Mouse (Mus musculus) stomach, embryonic 15.5 days (tissue): ENCODE measurements around the gene Gm28308. TPM values are rescaled to one million over a fixed set of nuclear protein-coding genes. Genes with fewer than 3 reads are reported as not detected.
A peak's percentile ranks its signal among the peaks of the same experiment; 100 is the strongest.

Experiments
- ATAC-seq: fragments of 200-750 bp; cut with Nextera tagmentation; 2 replicates; pipeline ENCODE4 v1.8.0; 2017; ENCODE audit warnings: low read depth, moderate number of reproducible peaks, moderate TSS enrichment; ENCODE audit not compliant: insufficient read depth, low FRiP score
- H3K27ac ChIP-seq: fragments of 300-500 bp; sonication (generic); 2 replicates; pipeline ENCODE4 v1.5.1; 2015; ENCODE audit warnings: mild to moderate bottlenecking, inconsistent platforms
- H3K27me3 ChIP-seq: fragments of 300-500 bp; sonication (generic); replicated peaks from 2 replicates; pipeline ENCODE4 v1.6.1; 2015; ENCODE audit warnings: inconsistent platforms
- H3K36me3 ChIP-seq: fragments of 300-500 bp; sonication (generic); 2 replicates; pipeline ENCODE4 v1.6.1; 2015; ENCODE audit warnings: inconsistent platforms
- H3K4me1 ChIP-seq: fragments of 300-500 bp; sonication (generic); 2 replicates; pipeline ENCODE4 v1.6.1; 2015; ENCODE audit warnings: inconsistent platforms
- H3K4me2 ChIP-seq: fragments of 300-500 bp; sonication (generic); 2 replicates; pipeline ENCODE4 v1.6.1; 2015; ENCODE audit warnings: mild to moderate bottlenecking, inconsistent platforms
- H3K4me3 ChIP-seq: fragments of 300-500 bp; sonication (generic); replicated peaks from 2 replicates; pipeline ENCODE4 v1.5.1; 2015; ENCODE audit warnings: inconsistent platforms
- H3K9ac ChIP-seq: fragments of 300-500 bp; sonication (generic); 2 replicates; pipeline ENCODE4 v1.6.1; 2015; ENCODE audit warnings: inconsistent platforms
- H3K9me3 ChIP-seq: fragments of 300-500 bp; sonication (generic); 2 replicates; pipeline ENCODE4 v1.6.1; 2016; ENCODE audit warnings: inconsistent platforms
- WGBS: fragments of 180-500 bp; shearing (Covaris S2); methylation state at CpG from one replicate; pipeline ENCODE4 v1.1.7; 2015; 5-methylcytosine and 5-hydroxymethylcytosine counted together
- polyA plus RNA-seq: library from polyadenylated mRNA; unstranded; fragments of >200 nt; fragmentation: Nextera tagmentation; extraction: Ambion mirVana; gene quantifications from 2 replicates; pipeline ENCODE4 v1.2.1, GENCODE M21; 2015

The Gm28308 gene
- polyA plus RNA-seq, 1 experiment from 2014 or later: not detected

DNA sequence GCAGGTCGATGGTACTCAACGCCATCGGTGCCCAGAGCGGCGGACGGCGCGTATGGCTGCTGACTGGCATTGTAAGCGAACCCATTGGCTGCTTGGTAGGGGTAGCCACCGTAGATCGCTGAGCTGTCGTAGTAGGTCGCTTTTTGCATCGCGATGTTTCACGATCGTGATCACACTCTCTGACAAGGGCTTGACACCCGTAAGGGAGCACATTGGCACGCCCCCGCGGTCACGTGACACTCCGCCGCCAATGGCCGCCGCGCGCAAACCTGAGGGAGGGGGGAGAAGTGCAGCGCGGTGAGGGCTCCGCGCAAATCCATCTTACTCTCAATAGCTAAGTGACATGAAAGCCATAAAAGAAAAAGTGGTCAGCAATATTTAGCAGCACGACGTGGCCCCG lies 40.6 kb downstream of the Gm28308 start:
- Histone ChIP-seq H3K36me3 (no peaks in the 10 kb centered on the region), H3K9ac (no peak overlapping the region), H3K4me1 (peaks cover 31% of the 10 kb centered on the region), H3K27me3 (peaks cover 21% of the 10 kb centered on the region), H3K9me3 (no peaks in the 10 kb centered on the region), H3K4me3 (peak overlapping the region; percentile 41), H3K4me2 (peak overlapping the region; percentile 77), H3K27ac (peak overlapping the region; percentile 97)
- WGBS: under 1% methylated on average over 35 of the region's 35 CpGs
- ATAC-seq: peak; percentile 71

DNA sequence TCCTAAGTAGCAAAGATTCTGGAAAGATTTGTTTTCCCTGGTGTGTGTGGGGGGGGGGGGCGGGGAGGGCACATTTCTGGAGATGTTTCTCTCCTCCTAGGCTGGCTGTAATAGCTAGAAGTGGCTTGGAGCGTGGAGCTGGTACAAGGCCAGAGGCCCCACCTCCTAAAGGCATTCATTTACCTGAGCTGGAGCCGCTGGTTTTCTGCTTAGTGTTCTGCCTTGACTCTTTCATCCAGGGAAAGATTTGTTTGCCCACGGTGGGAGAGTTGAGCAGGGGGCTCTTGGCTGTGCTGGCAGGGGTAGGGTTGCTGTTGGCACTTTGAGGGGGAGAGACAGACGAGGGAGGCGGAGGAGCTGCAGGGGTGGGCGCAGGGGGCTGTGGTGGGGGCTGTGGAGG lies 41.2 kb downstream of the Gm28308 start:
- Histone ChIP-seq H3K27ac (peak overlapping the region; percentile 97), H3K9ac (no peak overlapping the region), H3K36me3 (no peaks in the 10 kb centered on the region), H3K4me1 (peaks cover 32% of the 10 kb centered on the region), H3K4me2 (peak overlapping the region; percentile 77), H3K27me3 (peaks cover 21% of the 10 kb centered on the region), H3K9me3 (no peaks in the 10 kb centered on the region), H3K4me3 (peak overlapping the region; percentile 41)
- WGBS: 13% methylated on average over 7 of the region's 7 CpGs
- ATAC-seq: no peak

DNA sequence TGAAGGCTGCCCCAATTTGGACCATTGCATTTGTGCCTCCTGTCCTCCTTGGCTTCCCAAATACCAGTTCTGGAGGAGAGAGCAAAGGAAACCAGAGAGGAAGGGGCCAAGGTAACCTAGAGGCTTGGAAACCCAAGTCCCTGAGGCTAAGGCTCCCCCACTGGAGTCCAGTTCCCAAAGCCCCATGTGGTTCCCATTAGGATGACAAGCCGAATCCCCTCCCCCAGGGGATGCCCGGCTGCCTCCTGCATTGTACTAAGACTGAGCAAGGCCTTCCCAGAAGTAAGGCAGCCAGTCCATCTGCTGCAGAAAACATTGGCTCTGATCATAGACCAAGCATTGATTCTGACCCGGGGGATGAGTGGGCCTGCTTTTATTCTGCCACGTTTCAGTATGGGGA lies 41.8 kb downstream of the Gm28308 start:
- ATAC-seq: no peak
- Histone ChIP-seq H3K4me3 (no peak overlapping the region), H3K4me1 (peaks cover 32% of the 10 kb centered on the region), H3K27ac (peak overlapping the region; percentile 97), H3K9ac (no peak overlapping the region), H3K4me2 (peak overlapping the region; percentile 77), H3K27me3 (peaks cover 21% of the 10 kb centered on the region), H3K9me3 (no peaks in the 10 kb centered on the region), H3K36me3 (no peaks in the 10 kb centered on the region)
- WGBS: 16% methylated on average over 4 of the region's 4 CpGs

DNA sequence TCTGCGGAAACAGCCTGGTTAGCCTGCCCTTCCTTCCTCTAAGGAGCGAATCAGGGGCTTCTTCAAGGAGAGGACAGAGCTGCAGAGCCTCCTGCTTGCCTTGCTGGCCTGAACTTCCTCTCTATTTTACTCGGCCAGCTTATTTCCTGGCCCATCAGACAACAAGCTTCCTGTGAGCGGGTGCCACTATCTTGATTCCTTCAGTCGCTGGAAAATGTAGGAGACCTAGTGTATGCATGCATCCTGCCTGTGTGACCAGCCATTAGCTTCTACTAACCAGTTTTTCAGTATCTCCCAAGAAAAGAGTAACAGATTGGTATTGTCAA lies 42.3 kb downstream of the Gm28308 start:
- Histone ChIP-seq H3K4me1 (peaks cover 34% of the 10 kb centered on the region), H3K4me2 (peak overlapping the region; percentile 77), H3K36me3 (no peaks in the 10 kb centered on the region), H3K9ac (peak overlapping the region; percentile 32; the same call in 1 of the 2 replicates), H3K9me3 (no peaks in the 10 kb centered on the region), H3K27ac (peak overlapping the region; percentile 97), H3K27me3 (peaks cover 21% of the 10 kb centered on the region), H3K4me3 (peak overlapping the region; percentile 25)
- 24% methylated on average over 5 of the region's 5 CpGs for WGBS
- ATAC-seq: no peak

DNA sequence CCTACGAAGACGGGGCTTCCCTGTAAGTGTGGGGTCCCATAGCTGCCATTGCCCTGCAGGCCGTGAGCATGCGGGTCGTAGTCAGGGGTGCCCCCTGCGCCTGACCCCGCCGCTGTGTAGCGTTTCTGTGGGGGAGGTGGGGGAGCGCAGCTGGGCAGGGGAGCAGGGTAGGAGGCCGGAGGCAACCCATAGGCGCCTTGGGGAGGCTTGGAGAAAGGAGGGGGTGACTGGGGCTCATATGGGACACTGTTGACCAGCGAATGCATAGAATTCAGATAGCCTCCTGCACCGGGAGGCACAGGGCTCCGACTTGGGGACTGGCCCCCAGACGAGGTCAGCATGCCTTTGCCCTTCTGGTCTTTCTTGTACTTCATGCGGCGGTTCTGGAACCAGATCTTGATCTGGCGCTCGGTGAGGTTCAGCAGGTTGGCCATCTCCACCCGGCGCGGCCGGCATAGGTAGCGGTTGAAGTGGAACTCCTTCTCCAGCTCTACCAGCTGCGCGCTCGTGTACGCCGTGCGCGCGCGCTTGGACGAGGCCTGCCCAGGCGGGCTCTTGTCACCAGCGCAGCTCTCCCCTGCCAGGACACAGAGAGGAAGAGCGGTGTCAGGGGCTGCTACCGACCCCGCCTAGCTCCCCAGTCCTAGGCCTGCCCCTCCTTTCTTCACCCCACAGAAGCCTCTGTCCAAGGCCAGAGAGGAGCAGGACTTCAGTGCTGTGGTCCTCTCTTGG lies 42.8 kb downstream of the Gm28308 start:
- H3K9ac ChIP-seq: peak overlapping the region; percentile 32; the same call in 1 of the 2 replicates
- peak overlapping the region; percentile 77 for H3K4me2 ChIP-seq
- H3K27me3 ChIP-seq: peaks cover 21% of the 10 kb centered on the region
- peak overlapping the region; percentile 97 for H3K27ac ChIP-seq
- peaks cover 36% of the 10 kb centered on the region for H3K4me1 ChIP-seq
- 11% methylated on average over 40 of the region's 40 CpGs for WGBS
- H3K9me3 ChIP-seq: no peaks in the 10 kb centered on the region
- ATAC-seq: no peak; the same call in 1 of the 2 replicates
- peak overlapping the region; percentile 25 for H3K4me3 ChIP-seq
- no peaks in the 10 kb centered on the region for H3K36me3 ChIP-seq

DNA sequence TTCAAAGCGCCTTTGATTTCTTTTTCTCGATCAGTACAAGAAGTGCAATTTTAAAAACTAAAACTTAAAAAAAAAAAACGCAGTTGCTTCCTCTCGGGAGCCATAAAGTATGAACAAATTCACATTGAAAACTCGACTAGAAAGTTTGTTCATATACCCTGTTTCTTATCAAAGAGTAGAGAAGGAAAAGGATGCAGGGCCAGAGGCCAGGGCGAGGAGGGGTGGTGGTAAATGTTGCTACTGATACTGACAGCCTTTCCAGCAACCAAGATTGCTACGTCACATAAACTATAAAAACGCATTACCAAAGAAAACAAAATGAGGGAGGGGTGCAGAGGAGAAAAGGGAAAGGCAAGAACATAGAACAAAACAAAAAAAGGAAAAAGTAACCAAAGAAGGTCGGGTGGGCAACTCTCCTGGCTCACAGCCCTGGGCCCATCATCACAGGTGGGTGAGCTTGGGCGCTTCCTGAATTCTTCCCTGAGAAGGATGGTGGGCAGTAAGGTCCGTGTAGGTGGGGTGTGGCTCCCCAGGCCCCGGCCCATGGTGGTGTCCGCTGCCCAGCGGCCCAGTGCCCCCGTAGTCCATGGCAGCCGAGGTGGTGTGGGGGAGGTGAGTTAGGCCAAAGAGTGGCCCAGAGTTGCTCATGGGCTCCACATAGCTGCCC lies 43.5 kb downstream of the Gm28308 start:
- Histone ChIP-seq H3K36me3 (no peaks in the 10 kb centered on the region), H3K4me3 (peak overlapping the region; percentile 25), H3K27me3 (peaks cover 21% of the 10 kb centered on the region), H3K9ac (peak overlapping the region; percentile 32; the same call in 1 of the 2 replicates), H3K27ac (peak overlapping the region; percentile 97), H3K9me3 (no peaks in the 10 kb centered on the region), H3K4me2 (peak overlapping the region; percentile 77), H3K4me1 (peaks cover 38% of the 10 kb centered on the region)
- ATAC-seq: no peak
- 25% methylated on average over 16 of the region's 16 CpGs for WGBS

DNA sequence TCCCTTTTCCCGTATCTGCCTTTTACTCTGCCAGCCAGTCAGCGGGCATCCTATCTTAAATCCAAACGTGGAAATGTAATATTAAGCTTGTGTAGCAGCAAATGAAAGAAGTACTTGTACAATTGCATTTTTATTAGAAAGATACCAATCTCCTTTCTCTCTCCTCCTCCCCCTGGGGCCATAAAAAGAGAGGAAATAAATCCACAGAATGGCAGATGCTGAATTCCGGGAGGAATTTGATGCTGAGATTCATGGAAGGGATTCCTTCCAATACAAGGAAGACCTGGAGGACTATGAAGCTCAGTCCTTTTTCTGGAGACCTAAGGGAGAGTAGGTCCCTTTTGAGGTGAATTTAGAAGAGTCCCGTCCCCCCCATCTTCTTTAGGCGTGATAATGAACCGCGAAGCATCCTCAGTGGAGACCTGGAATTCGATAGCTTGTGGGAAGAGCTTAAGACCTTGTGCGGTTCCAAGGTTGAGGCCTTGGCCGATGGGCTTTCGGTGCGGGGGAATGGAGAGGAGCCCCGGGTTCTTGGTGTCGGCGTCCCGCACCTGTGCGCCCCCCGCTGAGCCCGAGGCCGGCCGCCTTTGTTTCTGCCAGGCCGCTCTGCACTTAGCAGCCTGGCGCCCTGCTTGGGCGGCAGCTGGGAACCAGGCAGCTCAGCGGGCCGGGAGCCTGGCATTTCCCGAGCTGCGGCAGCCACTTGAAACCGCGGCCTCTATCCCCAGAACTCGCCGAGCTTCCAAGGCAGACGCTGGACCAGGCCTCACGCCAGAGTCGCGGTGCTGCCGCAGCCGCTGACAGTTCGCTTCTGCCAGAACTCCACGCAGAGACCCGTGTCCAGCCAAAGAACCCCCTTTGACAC lies 44.7 kb downstream of the Gm28308 start:
- ATAC-seq: no peak
- H3K9ac ChIP-seq: peak overlapping the region; percentile 45
- peaks cover 38% of the 10 kb centered on the region for H3K4me1 ChIP-seq
- peak overlapping the region; percentile 89 for H3K27ac ChIP-seq
- H3K36me3 ChIP-seq: no peaks in the 10 kb centered on the region
- 8% methylated on average over 42 of the region's 42 CpGs for whole genome bisulfite sequencing
- H3K9me3 ChIP-seq: no peaks in the 10 kb centered on the region
- peaks cover 21% of the 10 kb centered on the region for H3K27me3 ChIP-seq
- H3K4me2 ChIP-seq: peak overlapping the region; percentile 58
- peak overlapping the region; percentile 45 for H3K4me3 ChIP-seq

DNA sequence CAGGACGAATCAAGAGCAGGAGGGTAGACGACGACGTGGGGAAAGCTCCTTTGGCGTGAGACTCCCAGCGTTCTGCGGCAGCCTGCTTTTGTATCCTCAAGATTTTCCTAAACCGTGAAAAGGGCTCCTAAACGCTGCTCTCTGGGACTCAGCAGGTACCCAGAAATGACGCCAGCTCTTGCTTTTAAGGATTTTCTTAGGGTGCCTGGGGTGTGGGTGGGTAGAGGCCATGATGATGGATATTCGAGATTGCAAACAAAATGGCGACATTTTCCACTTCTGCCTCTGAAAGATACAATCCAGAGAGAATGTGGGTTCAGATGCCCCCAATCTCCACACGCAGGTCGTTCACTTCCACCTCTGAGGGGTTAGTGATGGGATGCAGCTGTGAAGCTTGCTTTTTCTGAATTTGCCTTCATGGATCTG lies 45.4 kb downstream of the Gm28308 start:
- Histone ChIP-seq H3K4me2 (peak overlapping the region; percentile 58), H3K4me3 (peak overlapping the region; percentile 45), H3K27ac (peak overlapping the region; percentile 89), H3K27me3 (peaks cover 21% of the 10 kb centered on the region), H3K4me1 (peaks cover 38% of the 10 kb centered on the region), H3K9ac (peak overlapping the region; percentile 45; the same call in 1 of the 2 replicates), H3K9me3 (no peaks in the 10 kb centered on the region), H3K36me3 (no peaks in the 10 kb centered on the region)
- WGBS: 25% methylated on average over 14 of the region's 14 CpGs
- ATAC-seq: no peak

DNA sequence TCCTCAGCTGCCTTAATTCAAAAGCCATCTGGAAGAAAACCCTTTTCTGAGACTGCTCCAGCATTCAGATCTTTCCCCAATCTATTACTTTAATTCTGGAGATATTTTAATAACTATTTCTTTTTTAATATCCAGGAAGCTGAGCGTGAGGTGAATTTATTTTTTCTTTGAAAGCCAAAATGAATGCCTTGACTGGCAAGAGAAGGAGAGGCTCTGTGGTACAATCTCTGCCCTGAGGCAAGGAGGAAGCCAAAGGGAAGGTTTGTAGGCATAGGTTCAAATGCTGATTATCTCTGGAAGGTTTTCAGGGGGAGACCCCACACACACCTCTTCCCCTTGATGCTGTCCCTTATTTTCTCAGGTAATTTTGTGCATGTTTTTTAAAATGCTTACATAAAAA lies 46.0 kb downstream of the Gm28308 start:
- no peak for ATAC-seq
- H3K36me3 ChIP-seq: no peaks in the 10 kb centered on the region
- peak overlapping the region; percentile 58 for H3K4me2 ChIP-seq
- peak overlapping the region; percentile 45 for H3K4me3 ChIP-seq
- H3K27me3 ChIP-seq: peaks cover 16% of the 10 kb centered on the region
- no peaks in the 10 kb centered on the region for H3K9me3 ChIP-seq
- H3K9ac ChIP-seq: peak overlapping the region; percentile 45; the same call in 1 of the 2 replicates
- H3K4me1 ChIP-seq: peaks cover 33% of the 10 kb centered on the region
- peak overlapping the region; percentile 89 for H3K27ac ChIP-seq
- WGBS: 30% methylated on average over 1 of the region's 1 CpGs

DNA sequence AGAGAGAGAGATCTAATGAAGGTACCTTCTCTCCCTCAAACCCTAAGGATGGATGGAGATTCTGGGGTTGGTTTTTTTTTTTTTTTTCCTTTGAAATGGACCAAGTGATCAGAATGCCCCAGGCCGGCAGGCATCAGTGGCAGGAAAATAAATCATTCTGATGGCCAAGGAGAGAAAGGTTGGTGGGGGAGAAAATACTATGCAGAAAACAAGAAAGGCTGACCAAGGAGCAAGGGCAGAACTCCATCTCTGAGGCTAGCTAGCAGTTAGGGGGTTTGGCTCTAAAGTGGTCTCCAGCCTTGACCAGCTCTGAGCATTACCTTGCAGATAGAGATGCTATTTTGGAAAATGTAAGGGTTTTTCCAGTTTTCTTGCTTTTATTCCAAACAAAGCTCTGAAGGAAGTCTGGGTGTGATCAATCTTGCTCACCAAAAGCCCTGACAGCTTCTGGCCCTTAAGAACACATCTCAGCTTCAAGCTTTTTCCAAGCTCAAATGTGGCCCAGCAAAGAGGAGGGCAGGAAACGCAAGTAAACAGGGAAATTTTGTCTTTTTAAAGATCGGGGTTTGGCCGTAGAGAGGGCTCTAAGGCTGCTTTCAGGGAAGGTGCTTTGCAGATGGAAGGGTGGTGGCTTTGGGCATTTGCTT lies 46.6 kb downstream of the Gm28308 start:
- no peak for ATAC-seq
- Histone ChIP-seq H3K4me3 (peak overlapping the region; percentile 45), H3K4me2 (peak overlapping the region; percentile 58), H3K27me3 (peaks cover 15% of the 10 kb centered on the region), H3K4me1 (peaks cover 27% of the 10 kb centered on the region), H3K27ac (peak overlapping the region; percentile 89), H3K36me3 (no peaks in the 10 kb centered on the region), H3K9ac (peak overlapping the region; percentile 20; the same call in 1 of the 2 replicates), H3K9me3 (no peaks in the 10 kb centered on the region)
- WGBS: 10% methylated on average over 4 of the region's 4 CpGs
